Mouse (Mus musculus) MEL (cell line): Measurements from ENCODE around the gene Rae1. TPM values are rescaled to one million over a fixed set of nuclear protein-coding genes. Genes with fewer than 3 reads are reported as not detected.

ENCODE experiments used
- DNase-seq: peaks from one replicate; pipeline ENCODE4 v3.0.0; 2011; ENCODE audit warnings: low read depth, low spot score
- H3K27ac ChIP-seq: 2 replicates; pipeline ENCODE4 v1.5.1; 2012; ENCODE audit warnings: low read depth, mild to moderate bottlenecking, control low read depth, low read length, moderate library complexity; ENCODE audit not compliant: control insufficient read depth
- H3K27me3 ChIP-seq, 2 experiments: fragments of 150-350 bp in 1 of 2; sonication (generic) in 1 of 2; 2 replicates each; pipeline ENCODE4 v1.6.1; 2012; ENCODE audit warnings: low read length in 2 of 2, mild to moderate bottlenecking in 2 of 2, improper control_type of control experiment in 1 of 2, moderate library complexity in 1 of 2; ENCODE audit not compliant: insufficient read depth in 2 of 2, control insufficient read depth in 1 of 2
- H3K36me3 ChIP-seq, 2 experiments: 2 replicates each; pipeline ENCODE4 v1.6.1; 2012 to 2014; ENCODE audit warnings: low read length in 2 of 2, improper control_type of control experiment in 1 of 2, inconsistent platforms in 1 of 2, mild to moderate bottlenecking in 1 of 2; ENCODE audit not compliant: insufficient read depth in 2 of 2, control insufficient read depth in 1 of 2
- H3K4me1 ChIP-seq, 2 experiments: fragments of 150-350 bp in 1 of 2; sonication (generic) in 1 of 2; 2 replicates each; pipeline ENCODE4 v1.6.1; 2012; ENCODE audit warnings: low read length in 2 of 2, improper control_type of control experiment in 1 of 2, mild to moderate bottlenecking in 1 of 2; ENCODE audit not compliant: insufficient read depth in 2 of 2, control insufficient read depth in 1 of 2
- H3K4me3 ChIP-seq, 2 experiments: fragments of 150-350 bp in 1 of 2; sonication (generic) in 1 of 2; 2 replicates each; pipeline ENCODE4 v1.5.1; 2012; ENCODE audit warnings: low read depth in 2 of 2, low read length in 2 of 2, mild to moderate bottlenecking in 2 of 2, moderate library complexity in 2 of 2, control low read depth in 1 of 2, improper control_type of control experiment in 1 of 2; ENCODE audit not compliant: control insufficient read depth in 1 of 2, insufficient read depth in 1 of 2
- H3K79me2 ChIP-seq: 2 replicates; pipeline ENCODE4 v1.6.1; 2012; ENCODE audit warnings: mild to moderate bottlenecking, low read length, moderate library complexity; ENCODE audit not compliant: control insufficient read depth, poor library complexity, insufficient read depth
- H3K9ac ChIP-seq: 2 replicates; pipeline ENCODE4 v1.6.1; 2012; ENCODE audit warnings: low read depth, mild to moderate bottlenecking, control low read depth, low read length, moderate library complexity; ENCODE audit not compliant: control insufficient read depth, poor library complexity, severe bottlenecking
- H3K9me3 ChIP-seq: fragments of 150-350 bp; sonication (generic); replicated peaks from 2 replicates; pipeline ENCODE4 v1.6.1; 2012; ENCODE audit warnings: mild to moderate bottlenecking, low read length, improper control_type of control experiment, moderate library complexity; ENCODE audit not compliant: insufficient read depth
- BHLHE40 ChIP-seq: IDR thresholded peaks from 2 replicates; pipeline ENCODE4 v1.6.1; 2012; ENCODE audit warnings: low read depth, mild to moderate bottlenecking, inconsistent platforms, low read length, improper control_type of control experiment, borderline replicate concordance
- CHD1 ChIP-seq: IDR thresholded peaks from 2 replicates; pipeline ENCODE4 v1.6.1; 2012; ENCODE audit warnings: low read depth, mild to moderate bottlenecking, inconsistent platforms, low read length, improper control_type of control experiment
- CHD2 ChIP-seq: IDR thresholded peaks from 2 replicates; pipeline ENCODE4 v1.6.1; 2011; ENCODE audit warnings: low read length, improper control_type of control experiment
- CTCF ChIP-seq, 3 experiments: IDR thresholded peaks in 2 of 3; conservative IDR thresholded peaks in 1 of 3; 2 replicates each; pipeline ENCODE4 v1.5.1; 2011 to 2012; ENCODE audit warnings: low read length in 3 of 3, low read depth in 2 of 3, mild to moderate bottlenecking in 2 of 3, improper control_type of control experiment in 1 of 3, inconsistent platforms in 1 of 3, mixed read lengths in 1 of 3, moderate library complexity in 1 of 3; ENCODE audit not compliant: control insufficient read depth in 1 of 3, insufficient read depth in 1 of 3, poor library complexity in 1 of 3, severe bottlenecking in 1 of 3
- E2F4 ChIP-seq: IDR thresholded peaks from 2 replicates; pipeline ENCODE4 v1.6.1; 2011; ENCODE audit warnings: low read depth, low read length, improper control_type of control experiment, borderline replicate concordance
- ELF1 ChIP-seq: IDR thresholded peaks from 2 replicates; pipeline ENCODE4 v1.6.1; 2014; ENCODE audit warnings: low read depth, mild to moderate bottlenecking, inconsistent platforms, low read length, improper control_type of control experiment, moderate library complexity
- EP300 ChIP-seq, 2 experiments: IDR thresholded peaks; 2 replicates each; pipeline ENCODE4 v1.6.1; 2011; ENCODE audit warnings: improper control_type of control experiment in 2 of 2, low read length in 2 of 2, low read depth in 1 of 2, mild to moderate bottlenecking in 1 of 2
- GABPA ChIP-seq: IDR thresholded peaks from 2 replicates; pipeline ENCODE4 v1.6.1; 2012; ENCODE audit warnings: low read depth, mild to moderate bottlenecking, inconsistent platforms, low read length, improper control_type of control experiment, moderate library complexity
- GATA1 ChIP-seq: IDR thresholded peaks from 2 replicates; pipeline ENCODE4 v1.6.1; 2011; ENCODE audit warnings: low read depth, low read length, improper control_type of control experiment
- HCFC1 ChIP-seq: IDR thresholded peaks from 2 replicates; pipeline ENCODE4 v1.6.1; 2012; ENCODE audit warnings: low read depth, mild to moderate bottlenecking, inconsistent platforms, low read length, improper control_type of control experiment, moderate library complexity
- JUND ChIP-seq: IDR thresholded peaks from 2 replicates; pipeline ENCODE4 v1.6.1; 2011; ENCODE audit warnings: low read depth, mild to moderate bottlenecking, improper control_type of control experiment, low read length
- KAT2A ChIP-seq: conservative IDR thresholded peaks from 2 replicates; pipeline ENCODE4 v1.6.1; 2012; ENCODE audit warnings: low read depth, low read length, improper control_type of control experiment, inconsistent platforms
- MAFK ChIP-seq: IDR thresholded peaks from 2 replicates; pipeline ENCODE4 v1.6.1; 2011; ENCODE audit warnings: low read depth, mild to moderate bottlenecking, low read length, improper control_type of control experiment, borderline replicate concordance
- MAX ChIP-seq: IDR thresholded peaks from 2 replicates; pipeline ENCODE4 v1.6.1; 2011; ENCODE audit warnings: low read length, improper control_type of control experiment
- MEF2A ChIP-seq: IDR thresholded peaks from 2 replicates; pipeline ENCODE4 v1.6.1; 2014; ENCODE audit warnings: low read depth, mild to moderate bottlenecking, inconsistent platforms, low read length, improper control_type of control experiment; ENCODE audit not compliant: poor library complexity, insufficient replicate concordance, severe bottlenecking; ENCODE audit errors: extremely low read depth
- MXI1 ChIP-seq: IDR thresholded peaks from 2 replicates; pipeline ENCODE4 v1.6.1; 2011; ENCODE audit warnings: mild to moderate bottlenecking, low read depth, low read length, improper control_type of control experiment
- MYB ChIP-seq: IDR thresholded peaks from 2 replicates; pipeline ENCODE4 v1.6.1; 2011; ENCODE audit warnings: mild to moderate bottlenecking, low read depth, low read length, improper control_type of control experiment
- MYC ChIP-seq: IDR thresholded peaks from 2 replicates; pipeline ENCODE4 v1.6.1; 2011; ENCODE audit warnings: low read depth, mild to moderate bottlenecking, low read length, improper control_type of control experiment, moderate library complexity
- NELFE ChIP-seq: IDR thresholded peaks from 2 replicates; pipeline ENCODE4 v1.6.1; 2011; ENCODE audit warnings: low read depth, low read length, improper control_type of control experiment
- NRF1 ChIP-seq: IDR thresholded peaks from 2 replicates; pipeline ENCODE4 v1.6.1; 2014; ENCODE audit warnings: low read depth, mild to moderate bottlenecking, inconsistent platforms, low read length, improper control_type of control experiment, moderate library complexity; ENCODE audit not compliant: poor library complexity, insufficient read depth, severe bottlenecking
- POLR2AphosphoS2 ChIP-seq: IDR thresholded peaks from 2 replicates; pipeline ENCODE4 v1.6.1; 2011; ENCODE audit warnings: low read length, improper control_type of control experiment
- POLR2AphosphoS5 ChIP-seq: IDR thresholded peaks from 2 replicates; pipeline ENCODE4 v1.6.1; 2012; ENCODE audit warnings: low read depth, borderline replicate concordance, mild to moderate bottlenecking, inconsistent platforms, low read length, moderate library complexity, mixed read lengths
- RAD21 ChIP-seq: IDR thresholded peaks from 2 replicates; pipeline ENCODE4 v1.6.1; 2011; ENCODE audit warnings: mild to moderate bottlenecking, low read depth, low read length, improper control_type of control experiment
- RCOR1 ChIP-seq: IDR thresholded peaks from 2 replicates; pipeline ENCODE4 v1.6.1; 2012; ENCODE audit warnings: low read depth, mild to moderate bottlenecking, inconsistent platforms, low read length, improper control_type of control experiment
- SIN3A ChIP-seq: IDR thresholded peaks from 2 replicates; pipeline ENCODE4 v1.6.1; 2012; ENCODE audit warnings: low read length, improper control_type of control experiment, inconsistent platforms
- SMC3 ChIP-seq: IDR thresholded peaks from 2 replicates; pipeline ENCODE4 v1.6.1; 2011; ENCODE audit warnings: low read depth, low read length, improper control_type of control experiment
- TAL1 ChIP-seq: IDR thresholded peaks from 2 replicates; pipeline ENCODE4 v1.6.1; 2012; ENCODE audit warnings: mild to moderate bottlenecking, inconsistent platforms, low read length, moderate library complexity, mixed read lengths
- TBP ChIP-seq: IDR thresholded peaks from 2 replicates; pipeline ENCODE4 v1.8.0; 2011; ENCODE audit warnings: low read depth, low read length, improper control_type of control experiment
- TCF12 ChIP-seq: IDR thresholded peaks from 2 replicates; pipeline ENCODE4 v1.6.1; 2014; ENCODE audit warnings: low read depth, mild to moderate bottlenecking, inconsistent platforms, low read length, improper control_type of control experiment, moderate library complexity
- UBTF ChIP-seq: IDR thresholded peaks from 2 replicates; pipeline ENCODE4 v1.6.1; 2012; ENCODE audit warnings: low read depth, mild to moderate bottlenecking, inconsistent platforms, low read length, improper control_type of control experiment, moderate library complexity, borderline replicate concordance; ENCODE audit not compliant: insufficient read depth
- USF1 ChIP-seq: IDR thresholded peaks from 2 replicates; pipeline ENCODE4 v1.6.1; 2014; ENCODE audit warnings: low read depth, mild to moderate bottlenecking, inconsistent platforms, low read length, improper control_type of control experiment, moderate library complexity
- USF2 ChIP-seq, 2 experiments: IDR thresholded peaks; 2 replicates each; pipeline ENCODE4 v1.6.1; 2011 to 2012; ENCODE audit warnings: improper control_type of control experiment in 2 of 2, low read length in 2 of 2, borderline replicate concordance in 1 of 2, inconsistent platforms in 1 of 2, low read depth in 1 of 2, mild to moderate bottlenecking in 1 of 2; ENCODE audit not compliant: insufficient read depth in 1 of 2
- ZC3H11A ChIP-seq: IDR thresholded peaks from 2 replicates; pipeline ENCODE4 v1.6.1; 2012; ENCODE audit warnings: low read depth, mild to moderate bottlenecking, inconsistent platforms, low read length, improper control_type of control experiment
- ZKSCAN1 ChIP-seq: IDR thresholded peaks from 2 replicates; pipeline ENCODE4 v1.6.1; 2012; ENCODE audit warnings: low read depth, mild to moderate bottlenecking, inconsistent platforms, low read length, improper control_type of control experiment, moderate library complexity
- ZMIZ1 ChIP-seq: IDR thresholded peaks from 2 replicates; pipeline ENCODE4 v1.6.1; 2012; ENCODE audit warnings: low read depth, mild to moderate bottlenecking, inconsistent platforms, low read length, improper control_type of control experiment, moderate library complexity
- ZNF384 ChIP-seq: IDR thresholded peaks from 2 replicates; pipeline ENCODE4 v1.6.1; 2012; ENCODE audit warnings: low read depth, mild to moderate bottlenecking, inconsistent platforms, low read length, improper control_type of control experiment
- polyA plus RNA-seq, 2 experiments: library from polyadenylated mRNA; stranded (reverse) in 1 of 2; unstranded in 1 of 2; fragments of >175 nt in 1 of 2; fragments of >200 nt in 1 of 2; gene quantifications; 2 replicates each; pipeline versions ENCODE4 v1.2.1 to v1.2.4; 2012; ENCODE audit warnings: low replicate concordance in 2 of 2, low read depth in 1 of 2; ENCODE audit not compliant: insufficient read length in 2 of 2, insufficient read depth in 1 of 2, missing spikeins in 1 of 2
- total RNA-seq: library from RNA; depleted of rRNA; stranded (reverse); fragments of 300-350 nt; gene quantifications from 2 replicates; pipeline ENCODE4 v1.2.3, GENCODE M21; 2012

Rae1 gene
- total and polyA plus RNA-seq, 3 experiments: 156 to 172 TPM; not detected in 1

DNA sequence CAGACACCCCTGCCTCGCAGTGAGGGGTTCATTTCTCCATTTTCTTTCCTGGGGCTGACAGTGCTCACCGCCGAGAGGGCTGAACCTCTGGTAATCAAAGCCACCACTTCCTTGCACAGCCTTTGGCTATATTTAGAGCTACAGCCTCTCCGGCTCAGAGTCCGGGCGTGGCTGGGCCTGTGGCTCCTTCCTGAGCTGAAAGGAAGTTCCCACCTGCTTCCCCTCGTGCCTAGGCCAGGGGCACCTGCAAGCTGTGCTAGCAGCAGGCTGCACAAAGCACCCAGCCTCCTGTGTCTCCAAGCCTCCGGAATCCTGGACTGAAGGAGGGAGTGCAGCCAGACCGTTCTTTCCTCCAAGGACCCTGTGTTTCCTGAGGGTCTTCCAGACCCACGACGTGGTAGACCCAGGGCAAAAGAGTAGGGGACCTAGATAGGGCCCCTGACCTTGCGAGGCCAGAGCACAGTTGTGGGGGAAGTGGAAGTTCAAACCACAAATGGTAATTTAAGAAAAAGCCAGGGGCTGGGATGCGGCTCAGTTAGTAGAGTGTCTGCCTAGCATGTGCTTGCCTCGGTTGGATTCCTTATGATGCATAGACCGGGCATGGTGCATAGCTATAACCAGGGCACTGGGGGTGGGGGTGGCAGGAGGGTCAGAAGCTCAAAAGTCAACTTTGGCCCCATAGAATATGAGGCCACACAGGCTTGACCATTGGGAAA, 46.8 kb downstream of the Rae1 start:
- no peaks in the 10 kb centered on the region for H3K79me2 ChIP-seq
- peak overlapping the region; percentile 75 for H3K27ac ChIP-seq
- no peaks in the 10 kb centered on the region for H3K27me3 ChIP-seq
- H3K4me1 ChIP-seq: peaks cover 3 to 10% of the 10 kb centered on the region in 2 experiments; a peak in 3 of 4 replicates
- peak; percentile 80 for DNase-seq
- peak overlapping the region; percentile 69 for H3K9ac ChIP-seq
- no peaks in the 10 kb centered on the region for H3K9me3 ChIP-seq
- H3K36me3 ChIP-seq: peaks cover 0 to 10% of the 10 kb centered on the region in 2 experiments; a peak in 2 of 4 replicates
- H3K4me3 ChIP-seq: peak overlapping the region; percentile 33; a peak in 3 of 4 replicates
- TF ChIP-seq ZNF384 (no peak), HCFC1 (peak; percentile 51), TCF12 (peak; percentile 64), POLR2AphosphoS5 (no peak), BHLHE40 (peak; percentile 73; the same call in 1 of the 2 replicates), CHD1 (no peak), ZKSCAN1 (0 out of 2 replicates have a peak, but pooled peaks have one; percentile 56), ELF1 (peak; percentile 41; the same call in 1 of the 2 replicates), KAT2A (no peak), MYB (no peak), GATA1 (no peak), USF2 (IDR thresholded peaks at IDR 0.05; ENCODE audit: borderline replicate concordance in 1 of 2, insufficient read depth in 1 of 2, low read depth in 1 of 2, low read length in 2 of 2) (no peak), SIN3A (peak; percentile 58; the same call in 1 of the 2 replicates), MAX (peak; percentile 73; the same call in 1 of the 2 replicates), RCOR1 (peak; percentile 74), USF1 (no peak), RAD21 (no peak), E2F4 (no peak), TBP (0 out of 2 replicates have a peak, but pooled peaks have one; percentile 36), GABPA (no peak), MYC (no peak), EP300 (IDR thresholded peaks at IDR 0.05; ENCODE audit: low read depth in 1 of 2, low read length in 2 of 2) (peak; percentile 45 to 51; a peak in 3 of 4 replicates), SMC3 (no peak), CHD2 (no peak), NELFE (no peak), MAFK (no peak), JUND (no peak), MXI1 (peak; percentile 69), ZMIZ1 (no peak), UBTF (no peak), MEF2A (no peak), ZC3H11A (no peak), CTCF (IDR thresholded peaks at IDR 0.05 in 2 of 3, conservative IDR thresholded peaks at IDR 0.05 in 1 of 3; ENCODE audit: control insufficient read depth in 1 of 3, insufficient read depth in 1 of 3, low read depth in 2 of 3, low read length in 3 of 3, poor library complexity in 1 of 3, severe bottlenecking in 1 of 3) (no peak), TAL1 (no peak), NRF1 (no peak), POLR2AphosphoS2 (no peak)
